Mouse (Mus musculus): ENCODE measurements at regions not wholly inside any gene's neighbourhood (a gene's known extent, or its start where the extent isn't known, plus 50 kb on each side); places are given as distances from the start of the nearest gene placed in this dataset.

DNA sequence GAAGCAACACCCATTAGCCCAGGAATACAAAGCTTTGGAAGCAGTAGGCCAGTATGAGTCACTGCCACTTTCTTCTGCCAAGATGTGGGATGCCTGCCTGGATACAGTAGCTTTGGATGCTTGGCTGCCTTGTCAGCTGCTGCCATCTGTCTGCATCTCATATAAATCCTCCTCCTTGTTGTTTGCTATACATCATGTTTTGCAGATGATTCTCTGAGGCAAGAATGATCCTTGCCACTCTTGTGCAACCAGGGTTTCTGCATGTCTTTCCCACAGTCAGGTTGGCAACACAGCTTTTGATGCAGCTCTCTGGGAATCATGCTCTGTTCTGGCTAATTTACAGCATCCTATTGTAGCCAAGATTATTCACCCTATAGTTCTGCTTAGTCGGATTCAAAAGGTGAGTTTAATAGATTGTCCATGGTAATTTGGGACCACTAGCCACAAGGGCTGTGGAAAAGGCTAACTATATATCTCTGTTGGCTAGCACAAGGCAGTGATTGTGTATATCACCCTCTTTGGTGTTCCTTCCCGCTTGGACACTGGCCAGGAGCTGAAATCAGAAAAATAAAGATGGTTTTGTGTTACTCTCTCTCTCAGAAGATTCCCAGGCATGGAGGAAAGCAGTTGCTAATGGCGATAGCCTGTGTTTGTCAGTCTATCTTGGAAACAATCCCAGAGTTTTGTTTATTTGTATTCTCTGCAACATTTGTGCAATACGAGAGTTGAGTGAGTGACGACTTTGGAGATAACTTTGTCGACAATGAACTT lies 1313.5 kb downstream of the Defb40 start:
- Histone ChIP-seq H3ac (ENCODE audit: control insufficient read depth, insufficient read length) (no peak overlapping the region), H3K79me2 (ENCODE audit: control insufficient read depth, insufficient read depth) (no peaks in the 10 kb centered on the region), H3K4me3 (no peak overlapping the region), H3K27me3 (ENCODE audit: control insufficient read depth, insufficient read depth, insufficient read length) (no peaks in the 10 kb centered on the region), H3K36me3 (ENCODE audit: control insufficient read depth, insufficient read depth) (no peaks in the 10 kb centered on the region), H3K4me2 (ENCODE audit: low read depth) (peak overlapping the region; percentile 40)
- TF ChIP-seq E2F4 (IDR thresholded peaks at IDR 0.05; ENCODE audit: insufficient read depth) (no peak), REST (IDR thresholded peaks at IDR 0.05; ENCODE audit: insufficient read depth, insufficient read length) (no peak), USF1 (IDR thresholded peaks at IDR 0.05; ENCODE audit: low read depth) (no peak), CEBPB (IDR thresholded peaks at IDR 0.05; ENCODE audit: insufficient read depth, poor library complexity, severe bottlenecking) (0 out of 2 replicates have a peak, but pooled peaks have one; percentile 30), MYOD1 (IDR thresholded peaks at IDR 0.05; ENCODE audit: control insufficient read depth in 1 of 3, insufficient read length in 2 of 3, low read depth in 2 of 3) (peak in 1 of 3 experiments; percentile 49), MYOG (IDR thresholded peaks at IDR 0.05; ENCODE audit: control insufficient read depth in 1 of 3, insufficient read depth in 1 of 3, insufficient read length in 2 of 3, low read depth in 2 of 3) (no peak), POLR2A (IDR thresholded peaks at IDR 0.05; ENCODE audit: insufficient read length, low read depth) (no peak), POLR2AphosphoS2 (IDR thresholded peaks at IDR 0.05; ENCODE audit: insufficient read length, low read depth) (no peak), MAX (IDR thresholded peaks at IDR 0.05; ENCODE audit: low read depth) (no peak), SRF (IDR thresholded peaks at IDR 0.05; ENCODE audit: control insufficient read depth, insufficient read length, low read depth) (no peak), TCF3 (IDR thresholded peaks at IDR 0.05; ENCODE audit: insufficient read length, low read depth) (no peak), TCF12 (IDR thresholded peaks at IDR 0.05; ENCODE audit: insufficient read depth, poor library complexity, severe bottlenecking) (no peak)

DNA sequence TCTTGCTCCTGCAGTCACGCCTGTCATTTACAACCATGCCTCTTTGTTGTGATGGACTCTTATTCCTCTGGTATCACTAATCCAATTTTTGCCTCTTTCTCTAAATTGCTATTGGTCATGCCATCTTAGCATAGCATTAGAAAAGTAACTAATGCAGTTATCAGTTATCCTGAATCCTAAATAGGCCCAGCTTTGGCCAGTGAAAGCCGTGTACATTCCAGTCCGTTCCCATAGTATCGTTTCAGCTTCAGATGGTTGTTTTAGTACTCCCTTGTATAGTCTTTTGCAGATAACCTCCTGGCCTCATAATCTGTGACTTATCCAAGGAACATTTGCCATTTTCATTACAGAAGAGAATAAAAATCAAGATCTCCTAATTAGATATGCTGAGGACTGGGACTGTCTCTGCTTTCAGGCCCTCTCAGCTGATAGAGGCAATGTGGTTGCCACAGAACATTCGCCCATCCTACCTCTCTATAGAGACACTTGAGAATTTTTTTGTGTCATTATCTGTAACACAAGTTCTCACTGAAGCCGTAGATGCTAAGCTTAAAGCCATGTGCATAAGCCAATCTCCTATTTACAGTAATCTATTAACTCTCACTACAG lies 1318.2 kb downstream of the Defb40 start:
- Histone ChIP-seq H3K36me3 (ENCODE audit: control insufficient read depth, insufficient read depth) (no peaks in the 10 kb centered on the region), H3K79me2 (ENCODE audit: control insufficient read depth, insufficient read depth) (no peaks in the 10 kb centered on the region), H3K27me3 (ENCODE audit: control insufficient read depth, insufficient read depth, insufficient read length) (no peaks in the 10 kb centered on the region), H3K4me3 (no peak overlapping the region), H3K4me2 (ENCODE audit: low read depth) (no peak overlapping the region), H3ac (ENCODE audit: control insufficient read depth, insufficient read length) (no peak overlapping the region)
- TF ChIP-seq MYOD1 (IDR thresholded peaks at IDR 0.05; ENCODE audit: control insufficient read depth in 1 of 3, insufficient read length in 2 of 3, low read depth in 2 of 3) (no peak), SRF (IDR thresholded peaks at IDR 0.05; ENCODE audit: control insufficient read depth, insufficient read length, low read depth) (no peak), POLR2AphosphoS2 (IDR thresholded peaks at IDR 0.05; ENCODE audit: insufficient read length, low read depth) (no peak), USF1 (IDR thresholded peaks at IDR 0.05; ENCODE audit: low read depth) (no peak), TCF12 (IDR thresholded peaks at IDR 0.05; ENCODE audit: insufficient read depth, poor library complexity, severe bottlenecking) (no peak), POLR2A (IDR thresholded peaks at IDR 0.05; ENCODE audit: insufficient read length, low read depth) (no peak), TCF3 (IDR thresholded peaks at IDR 0.05; ENCODE audit: insufficient read length, low read depth) (no peak), REST (IDR thresholded peaks at IDR 0.05; ENCODE audit: insufficient read depth, insufficient read length) (no peak), MAX (IDR thresholded peaks at IDR 0.05; ENCODE audit: low read depth) (no peak), CEBPB (IDR thresholded peaks at IDR 0.05; ENCODE audit: insufficient read depth, poor library complexity, severe bottlenecking) (no peak), E2F4 (IDR thresholded peaks at IDR 0.05; ENCODE audit: insufficient read depth) (no peak), MYOG (IDR thresholded peaks at IDR 0.05; ENCODE audit: control insufficient read depth in 1 of 3, insufficient read depth in 1 of 3, insufficient read length in 2 of 3, low read depth in 2 of 3) (no peak)

DNA sequence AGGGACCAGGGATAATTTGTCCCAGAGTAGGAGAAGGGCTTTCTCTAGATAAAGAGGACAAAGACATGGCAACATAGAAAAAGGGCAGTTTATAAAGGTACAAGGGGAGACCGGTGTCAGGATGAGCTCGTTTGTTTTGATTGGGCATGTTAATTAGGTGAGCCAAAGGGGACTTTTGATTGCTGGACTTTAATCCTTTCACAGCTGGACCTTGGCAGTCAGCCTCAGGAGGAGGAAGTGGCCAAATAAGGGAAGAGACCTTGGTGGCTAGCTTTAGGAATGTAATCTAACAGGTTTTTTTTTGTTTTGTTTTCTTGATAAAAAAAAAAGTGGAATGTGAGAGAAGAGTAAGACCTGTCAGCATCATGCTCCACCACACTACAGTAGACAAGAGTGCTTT lies 1324.3 kb downstream of the Defb40 start:
- no peak overlapping the region for H3K4me2 ChIP-seq (ENCODE audit: low read depth)
- no peaks in the 10 kb centered on the region for H3K79me2 ChIP-seq (ENCODE audit: control insufficient read depth, insufficient read depth)
- no peaks in the 10 kb centered on the region for H3K36me3 ChIP-seq (ENCODE audit: control insufficient read depth, insufficient read depth)
- H3ac ChIP-seq (ENCODE audit: control insufficient read depth, insufficient read length) = no peak overlapping the region
- TF ChIP-seq TCF3 (IDR thresholded peaks at IDR 0.05; ENCODE audit: insufficient read length, low read depth) (no peak), REST (IDR thresholded peaks at IDR 0.05; ENCODE audit: insufficient read depth, insufficient read length) (no peak), MYOD1 (IDR thresholded peaks at IDR 0.05; ENCODE audit: control insufficient read depth in 1 of 3, insufficient read length in 2 of 3, low read depth in 2 of 3) (no peak), TCF12 (IDR thresholded peaks at IDR 0.05; ENCODE audit: insufficient read depth, poor library complexity, severe bottlenecking) (no peak), E2F4 (IDR thresholded peaks at IDR 0.05; ENCODE audit: insufficient read depth) (no peak), CEBPB (IDR thresholded peaks at IDR 0.05; ENCODE audit: insufficient read depth, poor library complexity, severe bottlenecking) (no peak), MAX (IDR thresholded peaks at IDR 0.05; ENCODE audit: low read depth) (no peak)
- no peak overlapping the region for H3K4me3 ChIP-seq
- H3K27me3 ChIP-seq (ENCODE audit: control insufficient read depth, insufficient read depth, insufficient read length) = no peaks in the 10 kb centered on the region

DNA sequence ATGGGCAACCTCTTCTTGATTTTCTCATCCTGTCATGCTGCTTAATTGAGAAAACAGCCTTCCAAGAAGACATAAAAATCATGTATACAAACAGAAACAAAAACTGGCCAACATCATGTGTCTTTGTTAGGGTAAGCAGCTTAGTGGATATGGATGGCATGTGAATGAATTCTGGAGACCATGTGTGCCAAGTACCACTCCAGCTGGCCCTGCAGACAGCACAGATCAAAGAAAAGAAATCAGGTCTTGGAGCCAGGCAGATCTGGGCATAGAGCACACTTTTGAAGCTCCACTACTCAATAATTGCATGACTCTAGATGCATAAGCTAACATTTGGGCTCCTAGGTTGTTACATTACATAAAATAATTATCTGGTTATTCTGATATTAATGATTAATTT lies 1330.5 kb downstream of the Defb40 start:
- Histone ChIP-seq H3K4me2 (ENCODE audit: low read depth) (no peak overlapping the region), H3ac (ENCODE audit: control insufficient read depth, insufficient read length) (no peak overlapping the region), H3K4me3 (no peak overlapping the region), H3K79me2 (ENCODE audit: control insufficient read depth, insufficient read depth) (no peaks in the 10 kb centered on the region), H3K36me3 (ENCODE audit: control insufficient read depth, insufficient read depth) (no peaks in the 10 kb centered on the region), H3K27me3 (ENCODE audit: control insufficient read depth, insufficient read depth, insufficient read length) (no peaks in the 10 kb centered on the region)
- TF ChIP-seq MYOD1 (IDR thresholded peaks at IDR 0.05; ENCODE audit: control insufficient read depth in 1 of 3, insufficient read length in 2 of 3, low read depth in 2 of 3) (no peak), TCF3 (IDR thresholded peaks at IDR 0.05; ENCODE audit: insufficient read length, low read depth) (no peak)

DNA sequence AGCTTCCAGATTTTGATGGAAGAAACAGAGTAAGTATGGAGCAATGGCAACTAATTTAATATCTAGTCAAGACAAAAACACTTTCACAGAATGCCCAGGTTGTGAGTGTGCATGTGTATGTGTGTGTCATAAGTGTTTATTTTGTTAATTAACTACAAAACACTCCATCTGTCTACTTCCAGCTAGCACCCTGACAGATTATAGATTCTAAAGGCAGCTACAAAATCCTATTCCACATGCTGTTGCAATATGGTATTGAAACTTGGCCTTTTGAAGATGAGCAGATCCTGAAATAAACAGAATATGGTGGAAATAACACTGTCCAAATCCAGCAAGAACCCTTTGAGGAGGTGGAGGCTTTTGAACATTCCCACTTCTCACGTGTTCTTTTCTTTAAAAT lies 1356.9 kb downstream of the Defb40 start:
- no peak for TF ChIP-seq MYOD1 (IDR thresholded peaks at IDR 0.05; ENCODE audit: control insufficient read depth in 1 of 3, insufficient read length in 2 of 3, low read depth in 2 of 3)
- Histone ChIP-seq H3K36me3 (ENCODE audit: control insufficient read depth, insufficient read depth) (no peaks in the 10 kb centered on the region), H3K4me3 (no peak overlapping the region), H3K4me2 (ENCODE audit: low read depth) (no peak overlapping the region), H3K79me2 (ENCODE audit: control insufficient read depth, insufficient read depth) (no peaks in the 10 kb centered on the region), H3ac (ENCODE audit: control insufficient read depth, insufficient read length) (no peak overlapping the region), H3K27me3 (ENCODE audit: control insufficient read depth, insufficient read depth, insufficient read length) (no peaks in the 10 kb centered on the region)
